Mouse (Mus musculus): ENCODE measurements around the gene Lamb2. TPM values are rescaled to one million over a fixed set of nuclear protein-coding genes. Genes with fewer than 3 reads are reported as not detected.

Lamb2 gene
- 0.20 TPM for polyA plus RNA-seq (2017; shearing (Covaris generic))

DNA sequence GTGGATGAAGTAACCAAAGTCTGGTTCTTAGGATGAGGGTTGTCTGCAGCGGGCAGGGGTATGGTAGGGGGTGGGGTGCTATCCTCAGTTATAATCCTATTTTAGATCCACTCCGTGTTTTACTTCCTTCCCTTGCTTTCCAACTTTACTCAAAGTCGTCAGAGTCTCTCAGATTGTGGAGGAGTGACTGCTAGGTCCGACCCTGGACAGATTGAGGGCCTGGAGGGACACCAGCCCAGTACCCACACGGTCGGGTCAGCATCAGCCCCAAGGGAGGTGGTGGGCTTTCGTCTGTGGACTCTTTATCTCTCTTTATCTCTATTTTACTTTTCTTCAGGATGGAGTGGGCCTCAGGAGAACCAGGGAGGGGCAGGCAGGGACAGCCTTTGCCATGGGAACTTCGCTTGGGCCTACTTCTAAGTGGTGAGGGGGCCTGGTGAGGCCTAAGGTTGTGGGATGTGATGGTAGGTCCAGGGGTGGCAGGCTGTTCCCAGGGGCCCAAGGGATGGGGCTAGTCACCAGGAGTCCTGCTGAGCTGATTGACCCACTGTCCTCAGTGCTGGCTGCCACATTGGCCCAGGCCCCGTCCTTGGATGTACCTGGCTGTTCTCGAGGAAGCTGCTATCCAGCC lies at the start of gene Lamb2:
Lamb2 (plus strand) TSS at position 16 of the 631 bp plus-strand sequence.

DNA sequence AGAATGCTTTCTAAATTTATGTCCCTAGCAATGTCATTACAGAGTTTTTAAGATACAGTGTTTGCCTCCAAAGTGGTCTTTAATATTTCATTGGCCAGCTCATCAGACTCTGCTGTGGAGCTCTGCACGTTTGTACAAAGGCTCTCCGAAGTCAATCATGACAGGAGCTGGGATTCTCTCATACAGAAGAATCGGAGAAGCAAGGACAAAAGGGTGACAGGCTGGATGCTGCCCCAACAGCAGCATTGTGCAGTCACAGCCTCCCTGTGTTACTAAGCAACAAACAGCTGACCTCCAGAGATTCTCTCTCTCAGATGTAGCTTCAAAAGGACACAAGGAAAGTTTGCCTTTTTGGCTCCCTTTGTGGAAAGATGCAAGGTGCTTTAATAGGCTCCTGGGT lies 43.4 kb upstream of the Lamb2 start, which contains the start of gene BC048562:
BC048562 (plus strand) TSS at position 301 of the 400 bp plus-strand sequence.

DNA sequence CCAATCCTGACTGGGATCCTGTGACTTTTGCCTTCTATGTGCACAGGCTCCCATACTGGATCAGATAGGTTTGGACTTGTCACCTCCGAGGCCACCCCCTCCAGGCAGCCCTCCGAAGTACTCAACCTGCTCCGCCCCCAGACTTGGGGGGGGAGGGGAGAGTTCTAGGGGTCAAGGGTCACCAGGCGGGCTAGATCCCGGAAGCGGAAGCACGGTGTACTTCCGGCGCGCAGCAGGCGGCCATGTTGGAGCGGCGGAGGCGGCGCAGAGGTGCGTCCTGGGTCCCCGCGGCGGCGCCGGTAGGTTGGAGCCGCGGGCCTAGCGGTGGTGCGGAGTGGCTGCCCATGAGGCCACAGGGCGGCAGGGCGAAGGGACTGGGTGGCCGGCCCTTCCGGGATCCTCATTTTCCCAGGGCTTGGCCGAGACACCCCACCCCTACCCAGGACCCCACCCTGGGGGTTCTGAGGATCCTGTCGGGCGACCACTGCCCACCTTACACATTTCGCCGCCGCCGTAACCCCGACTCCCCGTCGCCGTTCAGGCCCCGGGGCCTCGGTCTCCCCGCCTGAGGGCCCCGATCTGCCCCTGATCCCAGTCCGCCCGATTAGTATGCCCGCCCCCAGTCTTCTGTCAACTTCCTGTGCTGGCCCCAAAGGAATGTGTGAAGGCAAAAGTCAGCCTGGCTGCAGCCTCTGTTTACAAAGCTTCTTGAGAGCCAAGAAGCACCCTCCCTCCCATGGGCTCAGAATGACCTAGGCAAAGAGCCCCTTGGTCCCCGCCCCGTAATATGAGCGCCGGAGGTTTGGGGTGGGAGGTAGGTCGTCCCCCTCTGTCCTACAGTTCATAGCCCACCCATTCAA lies 19.0 kb upstream of the Lamb2 start, which contains the start of gene Ccdc71:
Ccdc71 (plus strand) TSS at position 209 of the 860 bp plus-strand sequence.

DNA sequence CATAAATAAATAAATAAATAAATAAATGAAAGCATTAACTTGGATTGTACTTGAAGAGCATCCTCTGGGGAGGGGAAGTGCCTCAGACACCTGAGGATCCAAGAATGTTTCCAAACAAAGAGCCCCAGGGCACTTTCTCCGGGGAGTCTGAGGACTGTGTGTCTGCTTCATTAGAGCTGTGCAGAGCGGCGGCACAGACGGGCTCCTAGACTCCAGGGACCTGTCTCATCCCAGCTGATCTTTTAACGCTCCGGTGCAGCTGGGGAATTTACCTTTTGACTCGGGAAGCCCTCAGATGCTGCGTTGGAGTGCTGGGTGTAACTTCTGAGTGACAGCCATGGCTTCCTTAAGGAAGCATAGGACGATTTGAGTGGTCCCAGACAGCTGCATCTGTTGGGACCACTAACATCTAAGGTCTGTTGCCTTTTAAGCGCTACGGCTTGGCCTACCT lies 18.3 kb upstream of the Lamb2 start, which contains the start of gene Klhdc8b:
Klhdc8b (minus strand) TSS at position 401 of the 451 bp plus-strand sequence.

DNA sequence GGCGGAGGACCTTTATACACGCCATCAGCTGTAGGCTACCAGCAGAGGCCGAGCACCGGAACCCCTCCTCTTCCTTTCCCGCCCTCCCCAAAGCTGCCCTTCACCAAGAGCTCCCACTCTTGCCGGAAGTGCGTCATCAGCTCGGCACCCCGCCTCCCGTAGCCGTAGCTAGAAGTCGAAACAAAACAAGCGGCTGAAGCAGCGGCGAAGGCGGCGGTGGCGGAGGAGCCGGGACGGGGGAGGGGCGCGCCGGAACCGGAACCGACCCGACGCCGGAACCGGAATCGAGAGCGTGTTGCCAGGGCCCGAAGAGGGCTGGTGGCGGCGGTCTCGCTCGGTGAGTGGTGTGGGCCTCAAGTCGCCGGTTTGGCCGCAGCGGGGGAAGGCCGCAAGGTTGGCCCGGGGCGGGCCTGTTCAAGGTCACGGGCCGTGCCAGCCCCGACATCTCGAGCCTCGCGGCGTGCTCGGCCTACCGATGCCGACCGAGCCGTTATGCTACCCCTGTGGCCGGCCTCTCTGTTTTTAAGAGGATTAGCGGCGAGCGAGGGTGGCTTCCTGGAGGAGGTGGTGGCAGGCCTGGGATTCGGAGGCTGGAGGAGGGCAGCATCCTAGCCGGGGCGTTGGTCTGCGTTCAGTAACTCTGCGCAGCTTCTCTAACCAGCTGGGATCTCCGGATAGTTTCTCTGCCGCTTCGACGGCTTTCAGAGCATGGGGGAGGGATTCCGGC lies 11.2 kb downstream of the Lamb2 start, which contains the start of gene Usp19:
Usp19 (plus strand) TSS at position 44 of the 727 bp plus-strand sequence.

DNA sequence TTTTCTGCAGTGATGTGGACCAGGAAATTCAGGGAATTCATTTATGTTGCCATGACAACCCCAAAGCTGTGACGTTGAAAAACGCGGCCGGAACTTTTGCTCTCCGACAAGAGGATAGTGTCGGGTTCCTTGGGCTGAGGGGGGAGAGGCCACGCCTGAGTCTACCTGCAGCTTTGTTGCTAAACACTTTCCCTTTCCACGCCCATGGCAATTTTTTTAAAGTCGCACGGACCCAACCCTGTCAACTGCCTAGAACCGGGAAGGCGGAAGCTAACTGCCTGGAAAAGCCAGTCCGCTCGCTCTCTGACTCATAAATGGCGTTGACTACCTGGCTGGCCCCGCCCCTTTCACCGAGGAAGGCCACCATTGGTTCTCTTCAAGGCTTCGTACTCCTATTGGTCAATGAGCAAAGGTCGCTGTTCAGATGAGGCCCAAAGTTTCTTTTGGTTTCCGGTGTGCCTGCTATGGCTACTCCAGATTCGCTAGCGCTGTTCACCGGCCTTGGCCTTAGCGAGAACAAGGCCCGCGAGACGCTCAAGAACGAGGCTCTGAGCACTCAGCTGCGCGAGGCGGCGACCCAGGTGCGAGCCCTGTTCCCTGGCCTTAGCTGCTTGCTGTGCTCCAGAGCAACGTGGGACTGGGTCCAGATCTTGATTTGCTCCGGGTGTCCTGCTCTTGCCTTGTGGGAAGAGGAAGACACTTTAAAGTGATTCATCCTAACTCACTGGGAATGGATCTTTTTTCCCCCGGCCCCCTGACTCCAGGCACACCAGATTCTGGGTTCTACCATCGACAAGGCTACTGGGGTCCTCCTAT lies 28.3 kb downstream of the Lamb2 start, which contains the start of gene Qars:
Qars (plus strand) TSS at position 88 of the 816 bp plus-strand sequence.

DNA sequence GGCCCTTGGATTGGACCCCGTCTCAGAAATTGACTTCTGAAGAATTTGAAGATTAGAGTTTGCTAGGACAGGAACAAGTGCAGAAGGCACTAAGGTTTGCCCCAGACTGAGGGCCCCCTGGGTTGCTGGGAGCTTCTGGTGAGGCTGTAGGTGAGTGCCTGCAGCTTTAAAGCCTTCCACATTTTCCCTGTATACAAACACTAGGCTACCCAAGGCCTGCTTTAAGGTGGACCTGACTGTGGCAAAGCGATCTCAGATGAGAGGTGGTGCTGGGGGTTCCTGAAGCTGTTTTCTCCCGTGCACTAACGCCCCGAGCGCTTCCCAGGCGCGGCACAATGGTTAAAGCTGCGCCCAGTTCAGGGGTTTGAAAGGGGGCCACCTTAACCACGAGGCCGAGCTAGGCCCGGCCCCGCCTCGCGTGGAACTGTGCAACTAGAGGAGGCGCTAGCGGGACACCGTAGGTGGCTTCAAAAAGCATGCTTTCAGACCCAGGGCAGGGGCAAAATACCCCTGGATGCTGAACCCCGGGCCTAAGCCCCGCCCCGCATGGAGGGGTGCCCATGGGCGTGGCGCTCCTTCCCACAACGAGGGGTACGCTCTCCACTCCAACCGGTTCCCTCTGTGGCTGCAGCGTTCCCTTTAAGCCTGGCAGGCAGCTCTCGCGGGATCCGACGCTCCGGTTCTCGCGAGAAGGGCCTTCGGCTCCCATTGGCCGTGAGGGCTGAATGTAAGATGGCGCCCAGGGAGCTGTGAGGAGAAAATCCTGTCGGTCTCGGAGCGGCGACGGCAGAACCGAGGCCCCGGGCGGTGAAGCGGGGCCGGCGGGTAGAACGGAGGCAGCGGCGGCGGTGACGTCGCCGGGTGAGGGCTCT lies 37.1 kb downstream of the Lamb2 start, which contains the start of gene Qrich1:
Qrich1 (plus strand) TSS at position 427 of the 872 bp plus-strand sequence.

Other genes starting within 250 kb of the Lamb2 start
- gene Dag1, start 215.8 kb upstream of the Lamb2 start, polyA plus RNA-seq (2017; shearing (Covaris generic)): 6.7 TPM
- 2.3 TPM for gene Nicn1, start 189.3 kb upstream of the Lamb2 start, polyA plus RNA-seq (2017; shearing (Covaris generic))
- 0.56 TPM for gene Amt, start 182.9 kb upstream of the Lamb2 start, polyA plus RNA-seq (2017; shearing (Covaris generic))
- gene Rhoa, start 173.6 kb upstream of the Lamb2 start, polyA plus RNA-seq (2017; shearing (Covaris generic)): 391 TPM
- gene Tcta, start 173.6 kb upstream of the Lamb2 start, polyA plus RNA-seq (2017; shearing (Covaris generic)): 17.6 TPM
- gene Gpx1, start 140.8 kb upstream of the Lamb2 start, polyA plus RNA-seq (2017; shearing (Covaris generic)): 741 TPM
- gene Usp4, start 131.9 kb upstream of the Lamb2 start, polyA plus RNA-seq (2017; shearing (Covaris generic)): 160 TPM
- gene 1700102P08Rik, start 86.9 kb upstream of the Lamb2 start, polyA plus RNA-seq (2017; shearing (Covaris generic)): 4.3 TPM
- not detected for gene Ccdc36, start 51.3 kb upstream of the Lamb2 start, polyA plus RNA-seq (2017; shearing (Covaris generic))
- not detected for gene BC048562, start 43.3 kb upstream of the Lamb2 start, polyA plus RNA-seq (2017; shearing (Covaris generic))
- gene Ccdc71, start 19.2 kb upstream of the Lamb2 start, polyA plus RNA-seq (2017; shearing (Covaris generic)): 54.7 TPM
- 5.2 TPM for gene Klhdc8b, start 18.2 kb upstream of the Lamb2 start, polyA plus RNA-seq (2017; shearing (Covaris generic))
- gene Usp19, start 10.9 kb downstream of the Lamb2 start, polyA plus RNA-seq (2017; shearing (Covaris generic)): 169 TPM
- 111 TPM for gene Qars, start 28.0 kb downstream of the Lamb2 start, polyA plus RNA-seq (2017; shearing (Covaris generic))
- 148 TPM for gene Qrich1, start 37.1 kb downstream of the Lamb2 start, polyA plus RNA-seq (2017; shearing (Covaris generic))
- 103 TPM for gene Impdh2, start 80.5 kb downstream of the Lamb2 start, polyA plus RNA-seq (2017; shearing (Covaris generic))
- gene Ndufaf3, start 87.7 kb downstream of the Lamb2 start, polyA plus RNA-seq (2017; shearing (Covaris generic)): 79.9 TPM
- 158 TPM for gene Dalrd3, start 90.2 kb downstream of the Lamb2 start, polyA plus RNA-seq (2017; shearing (Covaris generic))
- gene Wdr6, start 99.0 kb downstream of the Lamb2 start, polyA plus RNA-seq (2017; shearing (Covaris generic)): 99.9 TPM
- 16.5 TPM for gene P4htm, start 117.9 kb downstream of the Lamb2 start, polyA plus RNA-seq (2017; shearing (Covaris generic))
- 72.9 TPM for gene Arih2, start 169.7 kb downstream of the Lamb2 start, polyA plus RNA-seq (2017; shearing (Covaris generic))
- gene Slc25a20, start 182.4 kb downstream of the Lamb2 start, polyA plus RNA-seq (2017; shearing (Covaris generic)): 57.1 TPM
- gene Prkar2a, start 209.6 kb downstream of the Lamb2 start, polyA plus RNA-seq (2017; shearing (Covaris generic)): 3.2 TPM